Mouse (Mus musculus): ENCODE results near the gene Lrrc20.

GRCm38 (mm10) chr10:61602283-61603033 lies 126.9 kb downstream of the Lrrc20 start:
- TF ChIP-seq CTCF (IDR thresholded peaks at IDR 0.05; ENCODE audit: low read depth, low read length) = no peak
- TF ChIP-seq GATA2 (IDR thresholded peaks at IDR 0.05; ENCODE audit: borderline replicate concordance, low read depth, low read length) = no peak
